Mouse (Mus musculus): Measurements from ENCODE around the gene Tnfrsf22.
A peak's percentile ranks its signal among the peaks of the same experiment; 100 is the strongest.

DNA sequence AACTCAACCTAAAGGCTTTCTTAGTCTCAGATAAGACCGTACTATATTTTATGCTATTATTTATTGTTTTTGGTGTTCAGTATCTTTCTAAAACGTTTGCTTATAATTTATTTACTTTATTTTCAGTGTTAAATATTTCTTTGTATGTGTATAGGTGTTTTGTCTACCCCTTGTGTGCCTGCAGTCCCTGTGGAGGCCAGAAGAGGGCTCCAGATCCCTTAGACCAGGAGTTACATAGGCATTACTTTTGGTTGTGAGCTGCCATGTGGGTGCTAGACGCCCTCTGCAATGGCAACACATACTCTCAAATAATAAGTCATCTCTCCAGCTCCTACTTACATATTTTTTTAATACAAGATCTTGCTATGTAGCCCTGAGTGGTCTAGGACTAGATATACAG is 37.2 kb downstream of the Tnfrsf22 start:
- TF ChIP-seq CTCF (IDR thresholded peaks at IDR 0.05; ENCODE audit: extremely low read depth, insufficient read depth, low read length) (0 out of 2 replicates have a peak, but pooled peaks have one; percentile 9), POLR2A (IDR thresholded peaks at IDR 0.05; ENCODE audit: extremely low read depth, insufficient read depth, low read length) (no peak)

Measured in cortical plate, adult 2 months (tissue).